In genomic region chr5:110378181-110378583, GRCm38 (mm10) we compare ENCODE assay signal across 10 mouse cellular contexts. TPM values are rescaled to one million over a fixed set of nuclear protein-coding genes. Genes with fewer than 3 reads are reported as not detected.
DNase-seq lines count a peak whose midpoint lies in the region; ATAC-seq lines count a peak whose summit lies in the region.
"Had no signal": no experiment of that assay in that cellular context is flagged by ENCODE, and none has a peak within 500 bp of the region (broad histone marks: within the 10 kb centered on the region; RNA-seq: fewer than 3 reads in every experiment).

No protein-coding gene starts in this region.

- ATAC-seq in intestine, embryonic 15.5 days = peak; percentile 27; the same call in 1 of the 2 replicates
- no peak for ATAC-seq in intestine, embryonic 16.5 days
- ATAC-seq in megakaryocyte, adult 5-6 weeks (ENCODE audit: poor library complexity, severe bottlenecking) = no peak

- peaks cover 13% of the 10 kb centered on the region for H3K36me3 ChIP-seq in intestine, embryonic 15.5 days
- H3K36me3 ChIP-seq in intestine, embryonic 16.5 days (ENCODE audit: control insufficient read depth, insufficient read depth, low read length) = peaks cover 5% of the 10 kb centered on the region; the same call in 1 of the 2 replicates
- H3K36me3 ChIP-seq in embryonic facial prominence, embryonic 10.5 days (replicated peaks) = peaks cover 96% of the 10 kb centered on the region
- H3K36me3 ChIP-seq in midbrain, embryonic 10.5 days = peaks cover 84% of the 10 kb centered on the region

- H3K9me3 ChIP-seq in intestine, embryonic 15.5 days = no peaks in the 10 kb centered on the region
- no peaks in the 10 kb centered on the region for H3K9me3 ChIP-seq in intestine, embryonic 16.5 days (ENCODE audit: control insufficient read depth, low read length)
- no peaks in the 10 kb centered on the region for H3K9me3 ChIP-seq in embryonic facial prominence, embryonic 10.5 days
- H3K9me3 ChIP-seq in midbrain, embryonic 10.5 days (replicated peaks) = no peaks in the 10 kb centered on the region

- H3K27ac ChIP-seq in intestine, embryonic 15.5 days = no peak overlapping the region
- H3K27ac ChIP-seq in intestine, embryonic 16.5 days (ENCODE audit: low read length) = no peak overlapping the region
- no peak overlapping the region; the same call in 1 of the 2 replicates for H3K27ac ChIP-seq in embryonic facial prominence, embryonic 10.5 days (replicated peaks)
- H3K27ac ChIP-seq in midbrain, embryonic 10.5 days (replicated peaks) = peak overlapping the region; percentile 38; the same call in 1 of the 2 replicates

- H3K9ac ChIP-seq in intestine, embryonic 15.5 days = no peak overlapping the region
- H3K9ac ChIP-seq in intestine, embryonic 16.5 days (ENCODE audit: low read depth, low read length) = no peak overlapping the region

- H3K4me2 ChIP-seq in intestine, embryonic 15.5 days (replicated peaks) = no peak overlapping the region
- H3K4me2 ChIP-seq in intestine, embryonic 16.5 days (ENCODE audit: low read depth, low read length) = no peak overlapping the region

- peak; percentile 93 for DNase-seq in R1 (ENCODE audit: low read depth, low spot score)
- DNase-seq in embryonic facial prominence, embryonic 10.5 days (ENCODE audit: low spot score) = peak; percentile 52
- peak; percentile 46 for DNase-seq in midbrain, embryonic 10.5 days (ENCODE audit: low spot score)
- no peak for DNase-seq in lung, postnatal 25 days (ENCODE audit: low spot score)

- H3K4me3 ChIP-seq in intestine, embryonic 15.5 days (replicated peaks) = no peak overlapping the region
- H3K4me3 ChIP-seq in intestine, embryonic 16.5 days (ENCODE audit: low read length) = no peak overlapping the region
- H3K4me3 ChIP-seq in embryonic facial prominence, embryonic 10.5 days = 0 out of 2 replicates have a peak overlapping the region, but pooled peaks have one; percentile 9
- no peak overlapping the region for H3K4me3 ChIP-seq in midbrain, embryonic 10.5 days

- 44% methylated on average over 20 of the region's 20 CpGs for WGBS in intestine, embryonic 15.5 days
- WGBS in intestine, embryonic 16.5 days = 50% methylated on average over 20 of the region's 20 CpGs
- WGBS in embryonic facial prominence, embryonic 10.5 days = 26% methylated on average over 20 of the region's 20 CpGs
- WGBS in midbrain, embryonic 10.5 days = 33% methylated on average over 20 of the region's 20 CpGs

- H3K4me1 ChIP-seq in intestine, embryonic 15.5 days (replicated peaks) = no peaks in the 10 kb centered on the region
- no peaks in the 10 kb centered on the region for H3K4me1 ChIP-seq in intestine, embryonic 16.5 days (ENCODE audit: control insufficient read depth, insufficient read depth, low read length)
- peaks cover 18% of the 10 kb centered on the region for H3K4me1 ChIP-seq in embryonic facial prominence, embryonic 10.5 days
- H3K4me1 ChIP-seq in midbrain, embryonic 10.5 days = peaks cover 22% of the 10 kb centered on the region

- H3K27me3 ChIP-seq in intestine, embryonic 15.5 days (replicated peaks) = no peaks in the 10 kb centered on the region
- H3K27me3 ChIP-seq in intestine, embryonic 16.5 days (replicated peaks; ENCODE audit: control insufficient read depth, insufficient read depth, low read length) = no peaks in the 10 kb centered on the region
- no peaks in the 10 kb centered on the region for H3K27me3 ChIP-seq in embryonic facial prominence, embryonic 10.5 days (replicated peaks; ENCODE audit: low read depth, poor library complexity, severe bottlenecking)
- H3K27me3 ChIP-seq in midbrain, embryonic 10.5 days (ENCODE audit: low read depth, poor library complexity, severe bottlenecking) = no peaks in the 10 kb centered on the region; the same call in 1 of the 2 replicates

RNA-seq across cellular contexts. Expression of gene Lrcol1, which starts 33.7 kb away (rescaled TPM):
- not detected in 2 replicates for polyA plus RNA-seq in intestine, embryonic 15.5 days (2015; fragmentation: Nextera tagmentation; extraction: Ambion mirVana)
- not detected in 2 replicates for polyA plus RNA-seq in intestine, embryonic 16.5 days (2015; fragmentation: Nextera tagmentation; extraction: Ambion mirVana)
- not detected in 2 replicates for polyA plus RNA-seq in embryonic facial prominence, embryonic 10.5 days (2016; fragmentation: Nextera tagmentation; extraction: Ambion mirVana)
- polyA plus RNA-seq in midbrain, embryonic 10.5 days (2016; fragmentation: Nextera tagmentation; extraction: Ambion mirVana) = not detected in 2 replicates
- not detected in 2 replicates for total RNA-seq in megakaryocyte, adult 5-6 weeks (2015)
- total RNA-seq in megakaryocyte, adult 5-6 weeks (2017) = not detected in 2 replicates
- total RNA-seq: gastrocnemius, adult 18-20 months; left cerebral cortex, adult 8-10 months had no signal
- polyA plus RNA-seq: cerebellum, adult 2 months had no signal

RNA-seq across cellular contexts. Expression of gene P2rx2, which starts 35.2 kb away (rescaled TPM):
- polyA plus RNA-seq in intestine, embryonic 15.5 days (2015; fragmentation: Nextera tagmentation; extraction: Ambion mirVana) = 0.61 and 1.4 TPM in 2 replicates
- 1.2 and 1.4 TPM in 2 replicates for polyA plus RNA-seq in intestine, embryonic 16.5 days (2015; fragmentation: Nextera tagmentation; extraction: Ambion mirVana)
- polyA plus RNA-seq in embryonic facial prominence, embryonic 10.5 days (2016; fragmentation: Nextera tagmentation; extraction: Ambion mirVana) = 0.87 and 0.95 TPM in 2 replicates
- 0.62 and 0.73 TPM in 2 replicates for polyA plus RNA-seq in midbrain, embryonic 10.5 days (2016; fragmentation: Nextera tagmentation; extraction: Ambion mirVana)
- not detected in 2 replicates for total RNA-seq in megakaryocyte, adult 5-6 weeks (2015)
- 0.11 TPM in 1 of 2 replicates, not detected in the other for total RNA-seq in megakaryocyte, adult 5-6 weeks (2017)
- total RNA-seq: gastrocnemius, adult 18-20 months had no signal
